Mouse (Mus musculus) MEL (cell line): Measurements from ENCODE around the gene Slc13a2. TPM values are rescaled to one million over a fixed set of nuclear protein-coding genes. Genes with fewer than 3 reads are reported as not detected.

Experiments
- DNase-seq: peaks from one replicate; pipeline ENCODE4 v3.0.0; 2011; ENCODE audit warnings: low read depth, low spot score
- H3K27ac ChIP-seq: 2 replicates; pipeline ENCODE4 v1.5.1; 2012; ENCODE audit warnings: low read depth, mild to moderate bottlenecking, control low read depth, low read length, moderate library complexity; ENCODE audit not compliant: control insufficient read depth
- H3K27me3 ChIP-seq, 2 experiments: fragments of 150-350 bp in 1 of 2; sonication (generic) in 1 of 2; 2 replicates each; pipeline ENCODE4 v1.6.1; 2012; ENCODE audit warnings: low read length in 2 of 2, mild to moderate bottlenecking in 2 of 2, improper control_type of control experiment in 1 of 2, moderate library complexity in 1 of 2; ENCODE audit not compliant: insufficient read depth in 2 of 2, control insufficient read depth in 1 of 2
- H3K36me3 ChIP-seq, 2 experiments: 2 replicates each; pipeline ENCODE4 v1.6.1; 2012 to 2014; ENCODE audit warnings: low read length in 2 of 2, improper control_type of control experiment in 1 of 2, inconsistent platforms in 1 of 2, mild to moderate bottlenecking in 1 of 2; ENCODE audit not compliant: insufficient read depth in 2 of 2, control insufficient read depth in 1 of 2
- H3K4me1 ChIP-seq, 2 experiments: fragments of 150-350 bp in 1 of 2; sonication (generic) in 1 of 2; 2 replicates each; pipeline ENCODE4 v1.6.1; 2012; ENCODE audit warnings: low read length in 2 of 2, improper control_type of control experiment in 1 of 2, mild to moderate bottlenecking in 1 of 2; ENCODE audit not compliant: insufficient read depth in 2 of 2, control insufficient read depth in 1 of 2
- H3K4me3 ChIP-seq, 2 experiments: fragments of 150-350 bp in 1 of 2; sonication (generic) in 1 of 2; 2 replicates each; pipeline ENCODE4 v1.5.1; 2012; ENCODE audit warnings: low read depth in 2 of 2, low read length in 2 of 2, mild to moderate bottlenecking in 2 of 2, moderate library complexity in 2 of 2, control low read depth in 1 of 2, improper control_type of control experiment in 1 of 2; ENCODE audit not compliant: control insufficient read depth in 1 of 2, insufficient read depth in 1 of 2
- H3K79me2 ChIP-seq: 2 replicates; pipeline ENCODE4 v1.6.1; 2012; ENCODE audit warnings: mild to moderate bottlenecking, low read length, moderate library complexity; ENCODE audit not compliant: control insufficient read depth, poor library complexity, insufficient read depth
- H3K9ac ChIP-seq: 2 replicates; pipeline ENCODE4 v1.6.1; 2012; ENCODE audit warnings: low read depth, mild to moderate bottlenecking, control low read depth, low read length, moderate library complexity; ENCODE audit not compliant: control insufficient read depth, poor library complexity, severe bottlenecking
- H3K9me3 ChIP-seq: fragments of 150-350 bp; sonication (generic); replicated peaks from 2 replicates; pipeline ENCODE4 v1.6.1; 2012; ENCODE audit warnings: mild to moderate bottlenecking, low read length, improper control_type of control experiment, moderate library complexity; ENCODE audit not compliant: insufficient read depth
- CHD1 ChIP-seq: IDR thresholded peaks from 2 replicates; pipeline ENCODE4 v1.6.1; 2012; ENCODE audit warnings: low read depth, mild to moderate bottlenecking, inconsistent platforms, low read length, improper control_type of control experiment
- CTCF ChIP-seq, 3 experiments: IDR thresholded peaks in 2 of 3; conservative IDR thresholded peaks in 1 of 3; 2 replicates each; pipeline ENCODE4 v1.5.1; 2011 to 2012; ENCODE audit warnings: low read length in 3 of 3, low read depth in 2 of 3, mild to moderate bottlenecking in 2 of 3, improper control_type of control experiment in 1 of 3, inconsistent platforms in 1 of 3, mixed read lengths in 1 of 3, moderate library complexity in 1 of 3; ENCODE audit not compliant: control insufficient read depth in 1 of 3, insufficient read depth in 1 of 3, poor library complexity in 1 of 3, severe bottlenecking in 1 of 3
- E2F4 ChIP-seq: IDR thresholded peaks from 2 replicates; pipeline ENCODE4 v1.6.1; 2011; ENCODE audit warnings: low read depth, low read length, improper control_type of control experiment, borderline replicate concordance
- EP300 ChIP-seq, 2 experiments: IDR thresholded peaks; 2 replicates each; pipeline ENCODE4 v1.6.1; 2011; ENCODE audit warnings: improper control_type of control experiment in 2 of 2, low read length in 2 of 2, low read depth in 1 of 2, mild to moderate bottlenecking in 1 of 2
- ETS1 ChIP-seq: IDR thresholded peaks from 2 replicates; pipeline ENCODE4 v1.6.1; 2012; ENCODE audit warnings: low read depth, mild to moderate bottlenecking, inconsistent platforms, low read length, improper control_type of control experiment, moderate library complexity
- GATA1 ChIP-seq: IDR thresholded peaks from 2 replicates; pipeline ENCODE4 v1.6.1; 2011; ENCODE audit warnings: low read depth, low read length, improper control_type of control experiment
- HCFC1 ChIP-seq: IDR thresholded peaks from 2 replicates; pipeline ENCODE4 v1.6.1; 2012; ENCODE audit warnings: low read depth, mild to moderate bottlenecking, inconsistent platforms, low read length, improper control_type of control experiment, moderate library complexity
- KAT2A ChIP-seq: conservative IDR thresholded peaks from 2 replicates; pipeline ENCODE4 v1.6.1; 2012; ENCODE audit warnings: low read depth, low read length, improper control_type of control experiment, inconsistent platforms
- MAX ChIP-seq: IDR thresholded peaks from 2 replicates; pipeline ENCODE4 v1.6.1; 2011; ENCODE audit warnings: low read length, improper control_type of control experiment
- MAZ ChIP-seq: IDR thresholded peaks from 2 replicates; pipeline ENCODE4 v1.6.1; 2012; ENCODE audit warnings: low read depth, mild to moderate bottlenecking, inconsistent platforms, low read length, improper control_type of control experiment
- MYC ChIP-seq: IDR thresholded peaks from 2 replicates; pipeline ENCODE4 v1.6.1; 2011; ENCODE audit warnings: low read depth, mild to moderate bottlenecking, low read length, improper control_type of control experiment, moderate library complexity
- NELFE ChIP-seq: IDR thresholded peaks from 2 replicates; pipeline ENCODE4 v1.6.1; 2011; ENCODE audit warnings: low read depth, low read length, improper control_type of control experiment
- POLR2AphosphoS2 ChIP-seq: IDR thresholded peaks from 2 replicates; pipeline ENCODE4 v1.6.1; 2011; ENCODE audit warnings: low read length, improper control_type of control experiment
- RAD21 ChIP-seq: IDR thresholded peaks from 2 replicates; pipeline ENCODE4 v1.6.1; 2011; ENCODE audit warnings: mild to moderate bottlenecking, low read depth, low read length, improper control_type of control experiment
- RCOR1 ChIP-seq: IDR thresholded peaks from 2 replicates; pipeline ENCODE4 v1.6.1; 2012; ENCODE audit warnings: low read depth, mild to moderate bottlenecking, inconsistent platforms, low read length, improper control_type of control experiment
- SIN3A ChIP-seq: IDR thresholded peaks from 2 replicates; pipeline ENCODE4 v1.6.1; 2012; ENCODE audit warnings: low read length, improper control_type of control experiment, inconsistent platforms
- SMC3 ChIP-seq: IDR thresholded peaks from 2 replicates; pipeline ENCODE4 v1.6.1; 2011; ENCODE audit warnings: low read depth, low read length, improper control_type of control experiment
- TBP ChIP-seq: IDR thresholded peaks from 2 replicates; pipeline ENCODE4 v1.8.0; 2011; ENCODE audit warnings: low read depth, low read length, improper control_type of control experiment
- TCF12 ChIP-seq: IDR thresholded peaks from 2 replicates; pipeline ENCODE4 v1.6.1; 2014; ENCODE audit warnings: low read depth, mild to moderate bottlenecking, inconsistent platforms, low read length, improper control_type of control experiment, moderate library complexity
- ZC3H11A ChIP-seq: IDR thresholded peaks from 2 replicates; pipeline ENCODE4 v1.6.1; 2012; ENCODE audit warnings: low read depth, mild to moderate bottlenecking, inconsistent platforms, low read length, improper control_type of control experiment
- ZMIZ1 ChIP-seq: IDR thresholded peaks from 2 replicates; pipeline ENCODE4 v1.6.1; 2012; ENCODE audit warnings: low read depth, mild to moderate bottlenecking, inconsistent platforms, low read length, improper control_type of control experiment, moderate library complexity
- ZNF384 ChIP-seq: IDR thresholded peaks from 2 replicates; pipeline ENCODE4 v1.6.1; 2012; ENCODE audit warnings: low read depth, mild to moderate bottlenecking, inconsistent platforms, low read length, improper control_type of control experiment
- polyA plus RNA-seq, 2 experiments: library from polyadenylated mRNA; stranded (reverse) in 1 of 2; unstranded in 1 of 2; fragments of >175 nt in 1 of 2; fragments of >200 nt in 1 of 2; gene quantifications; 2 replicates each; pipeline versions ENCODE4 v1.2.1 to v1.2.4; 2012; ENCODE audit warnings: low replicate concordance in 2 of 2, low read depth in 1 of 2; ENCODE audit not compliant: insufficient read length in 2 of 2, insufficient read depth in 1 of 2, missing spikeins in 1 of 2
- total RNA-seq: library from RNA; depleted of rRNA; stranded (reverse); fragments of 300-350 nt; gene quantifications from 2 replicates; pipeline ENCODE4 v1.2.3, GENCODE M21; 2012

Slc13a2 gene
- total and polyA plus RNA-seq, 3 experiments: not detected

GRCm38 (mm10) chr11:78461894-78462293 lies 39.9 kb upstream of the Slc13a2 start:
- peaks cover 0 to 20% of the 10 kb centered on the region in 2 experiments; a peak in 2 of 4 replicates for H3K36me3 ChIP-seq
- H3K4me1 ChIP-seq: peaks cover 13 to 31% of the 10 kb centered on the region in 2 experiments
- H3K79me2 ChIP-seq: no peaks in the 10 kb centered on the region; the same call in 1 of the 2 replicates
- TF ChIP-seq MYC (peak; percentile 28; the same call in 1 of the 2 replicates), TBP (no peak), SIN3A (0 out of 2 replicates have a peak, but pooled peaks have one; percentile 21), SMC3 (peak; percentile 34), GATA1 (peak; percentile 48; the same call in 1 of the 2 replicates), ZC3H11A (no peak), RAD21 (peak; percentile 41), CTCF (IDR thresholded peaks at IDR 0.05 in 2 of 3, conservative IDR thresholded peaks at IDR 0.05 in 1 of 3; ENCODE audit: control insufficient read depth in 1 of 3, insufficient read depth in 1 of 3, low read depth in 2 of 3, low read length in 3 of 3, poor library complexity in 1 of 3, severe bottlenecking in 1 of 3) (peak; percentile 65 to 80 (median 70))
- H3K4me3 ChIP-seq: no peak overlapping the region
- peak; percentile 58 for DNase-seq
- H3K9me3 ChIP-seq: no peaks in the 10 kb centered on the region
- H3K27me3 ChIP-seq: peaks cover 0 to 6% of the 10 kb centered on the region in 2 experiments; a peak in 2 of 4 replicates
- H3K9ac ChIP-seq: no peak overlapping the region
- no peak overlapping the region for H3K27ac ChIP-seq

- no peak for TF ChIP-seq MAZ
- TF ChIP-seq TBP: no peak
- no peak for TF ChIP-seq CTCF (IDR thresholded peaks at IDR 0.05 in 2 of 3, conservative IDR thresholded peaks at IDR 0.05 in 1 of 3; ENCODE audit: control insufficient read depth in 1 of 3, insufficient read depth in 1 of 3, low read depth in 2 of 3, low read length in 3 of 3, poor library complexity in 1 of 3, severe bottlenecking in 1 of 3)
- no peak for TF ChIP-seq NELFE
- no peak for TF ChIP-seq POLR2AphosphoS2
- TF ChIP-seq ETS1: no peak
- no peak for TF ChIP-seq CHD1
- TF ChIP-seq E2F4: no peak
- no peak for TF ChIP-seq MYC
- Histone ChIP-seq H3K4me3 (no peak overlapping the region), H3K27me3 (peaks cover 1 to 6% of the 10 kb centered on the region in 2 experiments; a peak in 3 of 4 replicates), H3K36me3 (peaks cover 0 to 8% of the 10 kb centered on the region in 2 experiments; a peak in 2 of 4 replicates), H3K27ac (no peak overlapping the region), H3K9ac (no peak overlapping the region), H3K9me3 (no peaks in the 10 kb centered on the region), H3K79me2 (no peaks in the 10 kb centered on the region), H3K4me1 (peaks cover 3 to 9% of the 10 kb centered on the region in 2 experiments)
- DNase-seq: no peak
Measured at GRCm38 (mm10) chr11:78458740-78459139, 36.7 kb upstream of the Slc13a2 start.

- Histone ChIP-seq H3K9me3 (no peaks in the 10 kb centered on the region), H3K27ac (no peak overlapping the region), H3K4me1 (peaks cover 0 to 3% of the 10 kb centered on the region in 2 experiments; a peak in 1 of 4 replicates), H3K9ac (no peak overlapping the region), H3K27me3 (peaks cover 13 to 26% of the 10 kb centered on the region in 2 experiments), H3K36me3 (no peaks in the 10 kb centered on the region), H3K79me2 (no peaks in the 10 kb centered on the region), H3K4me3 (peak overlapping the region in 1 of 2 experiments; percentile 36; a peak in 1 of 4 replicates)
- DNase-seq: peak; percentile 88
- TF ChIP-seq SIN3A (peak; percentile 72), TCF12 (0 out of 2 replicates have a peak, but pooled peaks have one; percentile 17), RAD21 (peak; percentile 91), ZC3H11A (peak; percentile 82), MAX (peak; percentile 49; the same call in 1 of the 2 replicates), CTCF (IDR thresholded peaks at IDR 0.05 in 2 of 3, conservative IDR thresholded peaks at IDR 0.05 in 1 of 3; ENCODE audit: control insufficient read depth in 1 of 3, insufficient read depth in 1 of 3, low read depth in 2 of 3, low read length in 3 of 3, poor library complexity in 1 of 3, severe bottlenecking in 1 of 3) (peak; percentile 77 to 93 (median 92)), HCFC1 (peak; percentile 41; the same call in 1 of the 2 replicates), ZMIZ1 (no peak), ZNF384 (peak; percentile 71), EP300 (IDR thresholded peaks at IDR 0.05; ENCODE audit: low read depth in 1 of 2, low read length in 2 of 2) (no peak), CHD1 (no peak), KAT2A (no peak), E2F4 (no peak), RCOR1 (0 out of 2 replicates have a peak, but pooled peaks have one; percentile 34), GATA1 (no peak), ETS1 (0 out of 2 replicates have a peak, but pooled peaks have one; percentile 22)
Measured at GRCm38 (mm10) chr11:78455308-78455707, 33.3 kb upstream of the Slc13a2 start.
